Mouse (Mus musculus) Muller cell, postnatal 12 days (primary cell): Measurements from ENCODE around the gene Erg.
A peak's percentile ranks its signal among the peaks of the same experiment; 100 is the strongest.

ENCODE experiments used
- DNase-seq: peaks from one replicate; pipeline ENCODE4 v3.0.0-alpha.2; 2015; ENCODE audit errors: inconsistent ontology term

The Erg gene

DNA sequence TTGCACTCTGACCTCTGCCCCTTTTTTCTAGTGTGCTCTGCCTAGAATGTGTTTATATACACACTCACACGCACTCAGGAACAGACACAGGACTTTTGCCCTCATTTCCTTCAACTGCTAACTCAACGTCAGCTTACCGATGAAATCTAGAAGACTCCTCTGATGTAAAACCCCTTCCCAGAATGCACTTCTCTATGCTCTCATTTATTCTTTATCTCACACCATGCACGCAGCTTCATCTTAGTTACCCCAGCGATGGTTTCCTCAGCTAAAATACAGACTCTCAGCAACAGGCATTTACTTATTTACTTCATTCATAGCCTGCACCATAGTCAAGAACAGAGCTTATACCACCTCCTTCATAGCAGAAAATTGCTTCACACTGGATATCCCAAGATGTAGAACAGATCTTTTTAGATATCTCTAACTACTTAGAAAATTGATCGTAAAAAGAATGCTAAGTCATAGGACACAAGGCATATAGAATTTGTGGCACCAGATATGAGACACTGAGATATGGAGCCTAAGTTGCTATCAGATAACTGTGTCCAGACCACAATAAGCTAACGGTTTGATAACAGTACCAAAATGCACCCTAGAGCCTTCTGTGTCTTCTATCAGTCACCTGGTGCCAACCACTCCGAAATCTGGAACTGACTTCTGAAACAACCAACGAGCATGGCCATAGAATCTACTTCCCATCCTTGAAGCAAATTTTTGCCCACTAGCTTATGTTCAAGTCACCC lies 98.6 kb downstream of the Erg start:
- DNase-seq = no peak

DNA sequence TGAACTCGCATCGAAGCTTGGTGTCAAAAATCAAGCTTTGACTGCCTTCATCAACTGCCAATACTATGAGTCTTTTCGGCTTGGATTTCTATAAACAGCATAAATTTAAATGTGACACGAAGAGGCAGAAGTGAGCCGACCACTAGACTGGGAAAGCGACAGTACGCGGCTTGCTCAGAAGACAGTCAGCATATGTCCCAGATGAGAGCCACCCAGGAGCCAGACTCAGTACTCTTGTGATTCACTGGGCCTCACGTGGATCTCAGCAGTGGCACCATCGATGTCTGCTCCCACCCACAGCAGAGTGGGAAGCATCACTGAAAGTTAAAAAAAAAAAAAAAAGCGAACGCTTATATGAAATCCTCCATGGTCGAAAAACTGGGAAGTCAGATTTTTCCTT lies 105.2 kb downstream of the Erg start:
- DNase-seq = no peak

GRCm38 (mm10) chr16:95478558-95478957 lies 107.8 kb downstream of the Erg start:
- no peak for DNase-seq

GRCm38 (mm10) chr16:95475041-95475440 lies 111.4 kb downstream of the Erg start:
- DNase-seq = no peak

GRCm38 (mm10) chr16:95473946-95474345 lies 112.4 kb downstream of the Erg start:
- no peak for DNase-seq

- DNase-seq = no peak
Observed at GRCm38 (mm10) chr16:95472771-95473170, 113.6 kb downstream of the Erg start.

GRCm38 (mm10) chr16:95469262-95470139 lies 116.9 kb downstream of the Erg start:
- no peak for DNase-seq

GRCm38 (mm10) chr16:95467893-95468292 lies 118.5 kb downstream of the Erg start:
- no peak for DNase-seq

- peak; percentile 26 for DNase-seq
Observed at GRCm38 (mm10) chr16:95466548-95466947, 119.8 kb downstream of the Erg start.

- DNase-seq = peak; percentile 35
Observed at GRCm38 (mm10) chr16:95464609-95465008, 121.8 kb downstream of the Erg start.

- no peak for DNase-seq
Observed at GRCm38 (mm10) chr16:95463796-95464195, 122.6 kb downstream of the Erg start.

DNA sequence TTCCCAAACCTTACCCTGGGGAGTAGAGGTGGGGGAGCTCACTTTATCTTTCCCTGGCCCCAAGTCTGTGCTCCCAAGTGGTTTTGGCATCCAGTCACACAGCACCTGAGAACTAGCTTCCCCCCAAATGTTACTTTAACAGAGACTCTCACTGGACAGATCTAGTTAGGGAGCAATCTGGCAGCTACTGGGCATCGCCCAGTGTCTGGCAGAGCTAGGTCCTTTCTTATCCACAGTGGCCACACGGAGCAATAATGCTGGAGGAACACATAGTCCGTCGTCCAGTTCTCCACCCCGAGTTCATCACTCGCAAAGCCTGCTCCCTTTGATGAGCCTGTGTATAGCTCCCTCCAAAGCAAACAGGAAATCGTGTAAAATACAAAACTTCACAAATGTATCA lies 124.5 kb downstream of the Erg start:
- no peak for DNase-seq

- DNase-seq = peak; percentile 74
Observed at GRCm38 (mm10) chr16:95460336-95460735, 126.1 kb downstream of the Erg start.

DNA sequence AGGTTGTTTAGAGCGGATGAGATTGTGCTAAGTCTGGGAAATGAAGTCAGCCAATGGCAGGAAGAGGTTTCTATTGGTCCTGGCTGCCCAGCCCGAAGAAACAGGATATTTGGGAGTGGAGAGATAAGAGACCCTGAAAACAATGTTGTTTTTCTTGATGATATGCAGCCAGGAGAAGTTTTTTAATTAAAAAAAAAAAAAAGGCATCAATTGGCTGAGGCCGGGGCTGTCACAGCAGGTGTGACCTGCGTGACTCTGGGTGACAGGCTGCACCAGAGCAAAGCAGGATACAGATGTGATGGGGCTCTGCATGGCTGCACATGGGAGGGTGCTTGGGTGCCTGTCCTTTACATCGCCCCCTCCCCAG lies 127.1 kb downstream of the Erg start:
- no peak for DNase-seq

GRCm38 (mm10) chr16:95458590-95459324 lies 127.6 kb downstream of the Erg start:
- DNase-seq = no peak

- DNase-seq = no peak
Observed at GRCm38 (mm10) chr16:95457006-95457405, 129.4 kb downstream of the Erg start.

- no peak for DNase-seq
Observed at GRCm38 (mm10) chr16:95455896-95456295, 130.5 kb downstream of the Erg start.

- DNase-seq = no peak
Observed at GRCm38 (mm10) chr16:95455461-95455860, 130.9 kb downstream of the Erg start.

DNA sequence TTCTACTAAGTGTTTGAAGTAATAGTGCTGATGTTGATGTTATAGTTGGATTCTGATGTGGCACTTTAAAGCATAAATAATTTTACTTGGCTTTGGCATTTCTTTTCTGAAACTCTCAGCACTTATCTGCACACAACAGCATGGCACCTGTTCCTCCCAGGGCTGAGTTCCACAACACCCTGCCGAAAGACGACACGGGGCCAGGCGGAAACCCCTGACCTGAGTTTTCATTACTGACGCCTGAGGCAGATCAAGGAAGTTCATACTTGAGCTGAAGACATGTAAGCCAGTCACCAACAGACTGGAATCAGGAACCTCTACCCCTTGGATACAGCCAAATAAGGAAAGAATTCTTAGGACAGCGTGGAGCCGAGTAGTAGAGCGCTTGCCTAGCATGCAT lies 134.0 kb downstream of the Erg start:
- no peak for DNase-seq

DNA sequence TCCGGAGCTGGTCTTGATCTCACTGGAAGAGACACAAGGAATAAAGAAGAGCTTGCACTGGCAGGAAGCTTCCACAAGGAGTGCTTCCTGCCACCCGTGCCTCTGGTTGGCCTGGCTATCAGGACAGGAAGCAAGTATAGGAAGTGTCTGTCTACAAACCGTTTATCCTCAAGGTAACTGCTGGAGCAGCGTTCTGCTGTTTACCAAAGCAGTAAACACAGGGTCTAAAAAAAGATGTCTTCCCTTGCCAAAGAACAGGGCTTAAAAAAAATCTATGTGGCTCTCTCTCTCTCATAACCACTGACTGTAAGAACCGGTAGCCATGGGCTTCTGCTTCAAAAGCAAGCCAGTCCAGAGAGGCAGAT lies 137.1 kb downstream of the Erg start:
- DNase-seq = no peak

DNA sequence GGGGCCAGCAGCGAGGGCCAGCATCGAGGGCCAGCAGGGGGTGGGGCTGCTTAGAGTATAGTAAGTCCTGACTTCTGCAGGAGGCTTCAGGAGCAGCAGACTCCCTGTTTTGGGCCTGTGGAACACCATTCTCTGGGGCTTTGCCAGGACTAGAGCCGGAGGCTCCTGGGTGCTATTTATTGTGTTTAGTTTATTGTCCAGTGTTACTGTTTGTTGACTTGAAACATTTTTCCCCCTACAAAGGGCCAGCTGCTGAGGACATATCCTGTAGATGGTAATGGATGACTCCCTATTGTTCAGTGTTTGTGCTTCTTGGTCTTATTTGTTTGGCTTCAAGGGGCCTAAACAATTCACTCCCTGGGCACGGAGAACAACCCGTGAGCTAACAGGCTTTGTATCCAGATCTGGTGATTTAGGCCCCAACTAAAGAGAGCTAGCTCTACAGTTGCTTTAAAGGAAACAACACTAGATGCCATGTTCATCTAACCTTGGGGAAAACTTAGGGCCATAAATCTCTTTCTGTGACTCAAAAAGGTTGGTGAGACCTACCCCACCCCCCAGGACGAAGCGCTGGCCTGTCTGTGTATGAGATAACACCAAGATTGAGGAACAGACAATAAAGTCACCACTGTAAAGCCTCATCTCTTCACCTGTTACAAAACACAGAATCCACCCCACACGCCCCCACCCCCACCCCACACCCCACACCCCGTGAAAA lies 137.6 kb downstream of the Erg start:
- DNase-seq = no peak

DNA sequence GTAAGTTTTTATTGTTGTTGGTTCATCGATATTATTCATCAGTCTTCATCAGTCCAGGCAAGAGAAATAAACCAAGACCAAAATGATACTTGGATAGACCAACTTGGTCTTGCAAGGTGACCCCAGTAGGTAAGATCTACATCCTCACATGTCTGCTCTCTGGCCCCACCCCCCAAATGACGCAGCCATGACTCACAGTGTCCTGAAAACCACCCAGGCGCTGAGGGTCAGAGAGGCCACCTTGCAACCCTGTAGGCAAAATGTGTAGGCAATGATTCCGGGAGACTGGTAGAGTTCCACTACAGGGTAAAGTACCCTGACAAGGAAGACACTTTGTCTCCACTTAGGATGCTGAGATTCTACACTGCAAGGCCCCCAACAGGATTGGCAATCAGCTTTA lies 138.5 kb downstream of the Erg start:
- DNase-seq = no peak
